Mouse (Mus musculus) layer of hippocampus, postnatal 10 days (tissue): ENCODE results near the gene Msx3. TPM values are rescaled to one million over a fixed set of nuclear protein-coding genes. Genes with fewer than 3 reads are reported as not detected.

Experiments used
- total RNA-seq, 2 experiments: library from RNA; stranded (reverse); gene quantifications; 2 replicates each; pipeline ENCODE4 v1.2.3; 2021

Msx3 gene
- total RNA-seq, 2 experiments from 2014 or later = 0.16 to 0.20 TPM

Other genes starting within 250 kb of the Msx3 start
- gene Adgra1, start 214.9 kb downstream of the Msx3 start, total RNA-seq = 10 to 100 TPM; 47.8 to 49.8 TPM
- gene Kndc1, start 154.4 kb downstream of the Msx3 start, total RNA-seq = 10 to 100 TPM; 49.1 to 56.1 TPM
- not detected for gene Utf1, start 105.3 kb downstream of the Msx3 start, total RNA-seq
- 1 to 10 TPM in 1 of 2 experiments, under 1 TPM in 1; 0.87 to 1.0 TPM for gene 6430531B16Rik, start 70.3 kb downstream of the Msx3 start, total RNA-seq
- gene Adam8, start 56.5 kb downstream of the Msx3 start, total RNA-seq = 1 to 10 TPM; 1.3 to 2.4 TPM
- 10 to 100 TPM; 22.3 to 24.9 TPM for gene Zfp511, start 12.7 kb downstream of the Msx3 start, total RNA-seq
- gene Tubgcp2, start 12.4 kb downstream of the Msx3 start, total RNA-seq = 10 to 100 TPM; 40.8 TPM
- gene Caly, start 33.5 kb upstream of the Msx3 start, total RNA-seq = 100 to 1,000 TPM; 247 to 252 TPM
- gene Prap1, start 44.3 kb upstream of the Msx3 start, total RNA-seq = not detected
- 10 to 100 TPM; 26.8 to 27.1 TPM for gene Fuom, start 53.4 kb upstream of the Msx3 start, total RNA-seq
- gene Paox, start 66.7 kb upstream of the Msx3 start, total RNA-seq = 1 to 10 TPM; 6.2 to 7.1 TPM
- 10 to 100 TPM; 63.4 to 67.1 TPM for gene Echs1, start 67.4 kb upstream of the Msx3 start, total RNA-seq
- 10 to 100 TPM; 27.0 to 30.2 TPM for gene Mtg1, start 88.5 kb upstream of the Msx3 start, total RNA-seq
- 100 to 1,000 TPM; 145 to 155 TPM for gene Sprn, start 105.8 kb upstream of the Msx3 start, total RNA-seq
- gene Olfr522, start 115.7 kb upstream of the Msx3 start, total RNA-seq = not detected
- gene Olfr523, start 124.1 kb upstream of the Msx3 start, total RNA-seq = not detected
- not detected for gene Olfr524, start 156.9 kb upstream of the Msx3 start, total RNA-seq
- gene Cd163l1, start 169.2 kb upstream of the Msx3 start, total RNA-seq = under 1 TPM; 0.64 to 0.78 TPM
- gene 5830411N06Rik, start 198.2 kb upstream of the Msx3 start, total RNA-seq = under 1 TPM; 0.18 to 0.20 TPM